Mouse (Mus musculus): Measurements from ENCODE around the gene Nop2.

Gene Nop2

GRCm38 (mm10) chr6:125131302-125132156, at the start of gene Nop2:
Gene Nop2, plus strand, starts transcription at chr6:125131909.
- peak; percentile 86 for DNase-seq (ENCODE audit: low spot score)

- no peak for DNase-seq (ENCODE audit: low spot score)
These were observed 48.8 kb upstream of the Nop2 start for GRCm38 (mm10) chr6:125082801-125083386.

DNA sequence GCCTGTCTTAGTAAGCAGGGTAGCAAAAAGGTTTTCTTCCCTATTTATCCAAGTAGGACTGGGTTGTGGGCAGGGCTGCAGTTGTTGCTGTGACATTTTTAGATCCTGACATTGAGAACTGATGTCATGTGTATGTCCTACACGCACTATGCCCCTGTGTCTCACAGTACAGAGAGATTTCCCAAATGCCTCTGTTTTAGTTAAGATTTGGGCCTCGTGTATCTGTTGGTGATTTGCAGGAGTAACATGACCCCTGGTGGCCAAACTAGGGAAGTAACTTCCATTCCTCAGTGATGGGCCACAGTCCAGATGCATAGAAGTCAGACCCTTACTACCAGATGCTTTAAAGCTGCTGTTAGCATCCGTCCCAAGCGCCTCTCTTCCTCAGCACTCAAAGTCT, 47.3 kb upstream of the Nop2 start:
- no peak for DNase-seq (ENCODE audit: low spot score)

DNA sequence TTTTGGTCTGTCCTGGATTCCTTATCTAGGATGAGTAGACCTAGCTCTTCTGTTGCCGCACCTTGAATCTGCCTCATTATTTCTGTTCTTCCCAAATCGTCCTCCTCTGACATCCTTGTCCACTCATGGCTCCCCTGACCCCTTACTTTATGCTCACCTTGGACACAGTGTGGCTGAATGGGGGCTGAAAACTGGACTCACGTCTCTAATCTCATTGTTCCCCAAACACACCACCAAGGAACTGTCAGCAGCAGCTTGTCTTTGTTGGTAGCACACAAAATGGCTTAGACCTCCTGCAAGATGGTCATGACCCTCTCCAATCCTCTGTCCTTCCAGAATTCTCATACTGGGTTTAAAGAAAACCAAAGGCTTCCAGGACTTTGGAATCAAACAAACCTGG, 43.8 kb upstream of the Nop2 start:
- DNase-seq (ENCODE audit: low spot score) = no peak

GRCm38 (mm10) chr6:125088561-125089321, 43.0 kb upstream of the Nop2 start:
- no peak for DNase-seq (ENCODE audit: low spot score)

- no peak for DNase-seq (ENCODE audit: low spot score)
These were observed 42.0 kb upstream of the Nop2 start for GRCm38 (mm10) chr6:125089521-125090321.

GRCm38 (mm10) chr6:125090341-125091085, 41.2 kb upstream of the Nop2 start:
- no peak for DNase-seq (ENCODE audit: low spot score)

GRCm38 (mm10) chr6:125092372-125092771, 39.3 kb upstream of the Nop2 start:
- no peak for DNase-seq (ENCODE audit: low spot score)

GRCm38 (mm10) chr6:125094843-125095242, 36.9 kb upstream of the Nop2 start:
- DNase-seq (ENCODE audit: low spot score) = no peak

- DNase-seq (ENCODE audit: low spot score) = peak; percentile 80
These were observed 36.1 kb upstream of the Nop2 start, which contains the start of gene Chd4 for GRCm38 (mm10) chr6:125095391-125096278. Gene Chd4, plus strand, starts transcription at chr6:125095981.

DNA sequence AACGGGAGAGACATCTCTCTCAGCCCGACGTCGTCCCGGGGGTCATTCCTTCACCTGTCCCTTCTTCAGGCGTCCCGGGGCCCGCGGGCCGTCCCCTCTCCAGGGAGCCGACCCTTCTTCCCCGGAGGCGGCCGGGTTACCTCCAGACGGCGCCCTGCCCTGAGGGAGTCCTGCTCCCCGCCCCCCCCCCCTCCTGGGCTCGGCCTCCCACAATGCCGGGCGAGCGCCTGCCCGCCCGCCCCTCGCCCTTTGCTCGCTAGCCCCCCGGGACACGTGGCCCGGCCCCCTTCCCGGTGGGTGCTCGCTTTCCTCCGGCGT, 35.5 kb upstream of the Nop2 start:
- DNase-seq (ENCODE audit: low spot score) = no peak

GRCm38 (mm10) chr6:125096597-125097345, 34.9 kb upstream of the Nop2 start:
- DNase-seq (ENCODE audit: low spot score) = no peak

DNA sequence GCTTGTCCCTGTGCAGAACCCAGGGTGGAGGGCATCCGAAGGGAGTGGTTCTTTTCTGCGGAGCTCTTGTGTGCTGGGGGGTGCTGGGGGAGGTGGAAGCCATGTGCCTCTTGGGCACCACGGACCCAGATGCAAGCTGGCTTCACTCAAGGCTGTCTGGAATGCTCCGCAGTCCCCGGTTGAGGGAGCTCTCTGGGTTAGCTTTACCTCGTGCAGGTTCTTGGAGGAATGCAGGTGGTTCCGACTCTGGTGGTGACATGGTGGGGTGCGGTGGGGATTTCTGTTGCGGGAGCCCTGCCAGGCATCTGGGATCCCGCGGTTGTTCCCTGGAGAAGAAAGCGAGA, 34.4 kb upstream of the Nop2 start:
- DNase-seq (ENCODE audit: low spot score) = no peak

- DNase-seq (ENCODE audit: low spot score) = no peak
These were observed 33.8 kb upstream of the Nop2 start for GRCm38 (mm10) chr6:125097951-125098350.

DNA sequence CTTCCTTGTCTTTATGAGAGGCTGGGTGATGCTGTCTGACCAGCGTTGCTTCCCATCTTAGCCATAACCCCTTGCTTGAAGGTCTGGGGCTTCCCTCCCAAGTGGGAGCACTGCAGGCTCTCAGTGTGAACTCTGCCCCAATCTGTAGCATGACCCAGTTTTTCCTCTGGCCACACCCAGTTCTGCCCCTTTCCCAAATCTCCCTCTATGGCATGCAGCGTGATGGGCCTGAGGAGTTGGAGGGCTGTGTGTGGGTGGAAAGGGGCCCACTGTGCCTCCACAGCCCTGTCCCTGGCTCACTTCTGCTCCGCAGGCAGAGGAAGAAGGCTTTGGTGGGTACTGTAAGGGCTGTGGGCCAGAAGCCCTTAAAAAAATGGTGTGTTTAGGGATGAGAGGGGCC, 33.2 kb upstream of the Nop2 start:
- no peak for DNase-seq (ENCODE audit: low spot score)

GRCm38 (mm10) chr6:125099421-125099971, 32.2 kb upstream of the Nop2 start:
- no peak for DNase-seq (ENCODE audit: low spot score)

DNA sequence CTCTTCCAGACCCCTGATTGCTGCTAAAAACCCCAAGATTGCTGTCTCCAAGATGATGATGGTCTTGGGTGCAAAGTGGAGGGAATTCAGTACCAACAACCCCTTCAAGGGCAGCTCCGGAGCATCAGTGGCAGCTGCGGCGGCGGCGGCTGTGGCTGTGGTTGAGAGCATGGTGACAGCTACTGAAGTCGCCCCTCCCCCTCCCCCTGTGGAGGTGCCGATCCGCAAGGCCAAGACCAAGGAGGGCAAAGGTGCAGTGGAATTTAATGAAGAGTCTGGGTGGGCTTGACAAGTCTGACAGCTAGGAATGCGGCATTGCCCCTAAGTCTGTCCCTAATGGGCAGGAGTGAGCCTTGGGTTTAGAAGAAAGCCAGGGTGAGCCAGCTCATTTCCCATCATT, 30.3 kb upstream of the Nop2 start:
- no peak for DNase-seq (ENCODE audit: low spot score)

- peak; percentile 69 for DNase-seq (ENCODE audit: low spot score)
These were observed 27.5 kb upstream of the Nop2 start for GRCm38 (mm10) chr6:125104223-125104622.

- no peak for DNase-seq (ENCODE audit: low spot score)
These were observed 24.0 kb upstream of the Nop2 start for GRCm38 (mm10) chr6:125107705-125108104.

All from spleen, adult 12 weeks (tissue).